Mouse (Mus musculus) limb, embryonic 13.5 days (tissue): ENCODE data around the gene Ccdc69. TPM values are rescaled to one million over a fixed set of nuclear protein-coding genes. Genes with fewer than 3 reads are reported as not detected.

Experiments
- ATAC-seq: fragments of 200-750 bp; cut with Nextera tagmentation; 2 replicates; pipeline ENCODE4 v1.8.0; 2017; ENCODE audit warnings: low read depth, moderate number of reproducible peaks, moderate TSS enrichment; ENCODE audit not compliant: low FRiP score
- H3K27ac ChIP-seq: fragments of 300-500 bp; sonication (generic); 2 replicates; pipeline ENCODE4 v1.5.1; 2015; ENCODE audit warnings: inconsistent platforms, mild to moderate bottlenecking, moderate library complexity
- H3K27me3 ChIP-seq: fragments of 300-500 bp; sonication (generic); 2 replicates; pipeline ENCODE4 v1.6.1; 2015; ENCODE audit warnings: mild to moderate bottlenecking, inconsistent platforms
- H3K36me3 ChIP-seq: fragments of 300-500 bp; sonication (generic); 2 replicates; pipeline ENCODE4 v1.6.1; 2015; ENCODE audit warnings: inconsistent platforms, mild to moderate bottlenecking, moderate library complexity
- H3K4me1 ChIP-seq: fragments of 300-500 bp; sonication (generic); 2 replicates; pipeline ENCODE4 v1.6.1; 2015; ENCODE audit warnings: inconsistent platforms
- H3K4me2 ChIP-seq: fragments of 300-500 bp; sonication (generic); replicated peaks from 2 replicates; pipeline ENCODE4 v1.6.1; 2015; ENCODE audit warnings: inconsistent platforms, mild to moderate bottlenecking, moderate library complexity
- H3K4me3 ChIP-seq: fragments of 300-500 bp; sonication (generic); 2 replicates; pipeline ENCODE4 v1.5.1; 2015; ENCODE audit warnings: moderate library complexity, mild to moderate bottlenecking, inconsistent platforms
- H3K9ac ChIP-seq: fragments of 300-500 bp; sonication (generic); 2 replicates; pipeline ENCODE4 v1.6.1; 2015; ENCODE audit warnings: mild to moderate bottlenecking, inconsistent platforms
- H3K9me3 ChIP-seq: fragments of 300-500 bp; sonication (generic); 2 replicates; pipeline ENCODE4 v1.6.1; 2016; ENCODE audit warnings: inconsistent platforms
- WGBS: fragments of 180-500 bp; shearing (Covaris S2); methylation state at CpG from one replicate; pipeline ENCODE4 v1.1.7; 2015; 5-methylcytosine and 5-hydroxymethylcytosine counted together
- polyA plus RNA-seq: library from polyadenylated mRNA; unstranded; fragments of >200 nt; fragmentation: Nextera tagmentation; extraction: Ambion mirVana; gene quantifications from 2 replicates; pipeline ENCODE4 v1.2.1, GENCODE M21; 2015

The Ccdc69 gene
- polyA plus RNA-seq, 1 experiment from 2014 or later, result 0.90 TPM

DNA sequence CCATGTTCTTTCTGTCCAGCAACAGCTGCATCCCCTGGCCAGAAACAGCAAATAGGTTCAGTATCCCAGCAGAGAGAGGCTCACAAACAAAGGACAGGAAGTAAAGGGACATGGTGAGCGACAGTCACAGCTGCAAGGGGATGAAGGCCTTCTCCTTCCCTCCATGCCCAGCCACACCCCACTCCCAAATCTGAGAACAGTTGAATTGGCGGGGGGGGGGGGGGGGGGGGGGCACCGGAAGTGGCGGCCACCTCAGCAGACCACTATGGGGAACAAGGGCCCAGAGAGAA lies 46.0 kb downstream of the Ccdc69 start:
- peak overlapping the region; percentile 82 for H3K4me3 ChIP-seq
- peaks cover 56% of the 10 kb centered on the region for H3K4me1 ChIP-seq
- H3K9ac ChIP-seq, result peak overlapping the region; percentile 89
- H3K4me2 ChIP-seq, result peak overlapping the region; percentile 94
- peak; percentile 39 for ATAC-seq
- WGBS, result 18% methylated on average over 1 of the region's 4 CpGs
- H3K27me3 ChIP-seq, result 0 out of 2 replicates have a peak, but pooled peaks cover 9% of the 10 kb centered on the region
- H3K9me3 ChIP-seq, result no peaks in the 10 kb centered on the region
- peak overlapping the region; percentile 81; the same call in 1 of the 2 replicates for H3K27ac ChIP-seq
- H3K36me3 ChIP-seq, result peaks cover 10% of the 10 kb centered on the region

DNA sequence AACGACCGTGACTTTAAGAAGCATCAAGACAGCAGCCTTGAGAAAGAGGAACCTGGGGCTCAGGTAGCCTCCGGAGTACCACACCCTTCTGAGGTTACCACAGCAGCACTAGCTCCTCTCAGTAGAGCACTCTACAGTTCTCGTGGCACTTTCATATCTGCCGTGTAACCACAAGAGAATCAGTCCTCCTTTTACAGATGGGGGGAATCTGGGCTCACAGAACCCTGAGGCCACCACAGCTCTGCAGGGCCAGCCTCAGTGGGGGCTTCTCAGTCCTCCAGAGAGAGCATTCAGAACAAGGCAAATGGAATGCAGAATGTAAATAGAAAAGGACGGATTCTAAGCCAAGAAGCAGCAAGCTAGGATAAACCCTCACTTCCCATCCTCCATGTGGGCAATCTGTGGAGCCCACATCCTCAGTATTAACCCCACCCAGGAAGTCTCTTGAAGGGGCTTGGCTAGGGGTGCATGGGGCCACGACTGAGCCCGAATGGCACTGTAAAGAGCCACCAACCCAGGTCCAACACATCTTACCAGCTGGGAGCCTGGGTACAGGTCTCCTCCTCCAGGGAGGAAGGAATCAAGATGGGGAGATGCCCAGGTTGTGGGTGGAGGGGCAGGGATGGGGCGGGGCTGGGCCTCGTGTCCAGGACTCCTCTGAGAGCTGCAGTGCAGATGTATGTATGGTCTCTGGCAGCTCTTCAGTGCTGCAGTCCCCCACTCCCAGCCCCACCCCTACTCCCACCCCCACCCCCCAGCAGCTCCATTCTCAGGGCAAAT lies 46.5 kb downstream of the Ccdc69 start:
- H3K4me3 ChIP-seq, result peak overlapping the region; percentile 82
- ATAC-seq, result peak; percentile 54
- H3K27me3 ChIP-seq, result 0 out of 2 replicates have a peak, but pooled peaks cover 9% of the 10 kb centered on the region
- no peaks in the 10 kb centered on the region for H3K9me3 ChIP-seq
- H3K9ac ChIP-seq, result peak overlapping the region; percentile 89
- peaks cover 62% of the 10 kb centered on the region for H3K4me1 ChIP-seq
- peaks cover 15% of the 10 kb centered on the region for H3K36me3 ChIP-seq
- peak overlapping the region; percentile 94 for H3K4me2 ChIP-seq
- H3K27ac ChIP-seq, result peak overlapping the region; percentile 81
- WGBS, result 51% methylated on average over 10 of the region's 10 CpGs

DNA sequence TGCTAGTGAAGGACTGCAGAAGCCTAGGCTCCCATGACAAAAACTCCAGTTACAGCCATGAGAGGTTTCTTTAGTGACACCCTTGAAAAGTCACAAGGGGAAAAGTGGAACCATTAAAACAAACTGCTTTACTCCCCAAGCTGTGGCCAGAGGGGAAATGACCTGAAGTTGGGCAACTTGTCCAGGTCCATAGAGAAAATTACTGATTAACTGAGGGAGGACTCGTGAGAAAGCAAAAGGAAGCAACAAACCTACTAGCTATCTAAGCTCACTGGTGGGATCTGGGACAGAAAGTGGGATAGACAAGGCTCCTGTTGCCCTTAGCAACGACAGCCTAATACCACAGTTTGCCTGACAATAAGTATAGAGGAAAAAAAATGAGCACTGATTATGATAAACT lies 49.4 kb downstream of the Ccdc69 start:
- 66% methylated on average over 2 of the region's 2 CpGs for WGBS
- Histone ChIP-seq H3K27me3 (no peaks in the 10 kb centered on the region), H3K4me3 (no peak overlapping the region), H3K9me3 (no peaks in the 10 kb centered on the region), H3K27ac (peak overlapping the region; percentile 65; the same call in 1 of the 2 replicates), H3K9ac (no peak overlapping the region), H3K4me1 (peaks cover 85% of the 10 kb centered on the region), H3K36me3 (peaks cover 25% of the 10 kb centered on the region), H3K4me2 (no peak overlapping the region)
- ATAC-seq, result no peak

DNA sequence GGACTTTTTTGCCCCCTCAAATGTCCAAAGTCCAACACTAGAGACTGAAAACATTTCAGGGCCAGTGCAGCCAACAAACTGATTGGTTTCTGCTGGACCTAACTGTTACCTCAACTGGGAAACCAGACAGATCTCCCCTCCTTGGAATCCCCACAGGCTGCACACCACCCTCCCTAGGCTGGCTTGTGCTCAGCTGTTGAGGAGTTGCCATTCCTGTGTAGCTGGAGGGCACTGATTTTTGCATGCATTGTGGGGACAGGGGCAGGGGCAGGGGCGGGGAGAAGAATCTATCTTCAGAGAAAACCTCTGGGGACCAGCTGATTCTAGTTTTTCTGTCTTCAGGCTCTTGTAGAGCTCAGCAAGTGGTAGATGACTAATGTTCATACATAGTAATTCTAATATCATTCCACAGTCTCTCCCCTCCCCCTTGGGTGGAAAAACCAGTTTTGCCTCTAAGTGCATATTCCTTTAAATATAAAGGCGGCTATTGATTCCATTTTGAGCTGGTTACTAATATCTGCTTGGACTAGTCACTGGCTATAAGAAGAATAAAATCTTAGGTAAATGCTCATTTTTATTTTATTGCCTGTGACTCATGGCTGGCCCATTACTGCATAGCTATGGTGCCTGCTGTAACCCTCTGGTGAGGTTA lies 50.6 kb downstream of the Ccdc69 start:
- Histone ChIP-seq H3K4me2 (peak overlapping the region; percentile 19; the same call in 1 of the 2 replicates), H3K27me3 (no peaks in the 10 kb centered on the region), H3K4me1 (peaks cover 91% of the 10 kb centered on the region), H3K9ac (no peak overlapping the region), H3K9me3 (no peaks in the 10 kb centered on the region), H3K4me3 (no peak overlapping the region), H3K27ac (peak overlapping the region; percentile 72; the same call in 1 of the 2 replicates), H3K36me3 (peaks cover 25% of the 10 kb centered on the region)
- 72% methylated on average over 2 of the region's 2 CpGs for WGBS
- ATAC-seq, result no peak

DNA sequence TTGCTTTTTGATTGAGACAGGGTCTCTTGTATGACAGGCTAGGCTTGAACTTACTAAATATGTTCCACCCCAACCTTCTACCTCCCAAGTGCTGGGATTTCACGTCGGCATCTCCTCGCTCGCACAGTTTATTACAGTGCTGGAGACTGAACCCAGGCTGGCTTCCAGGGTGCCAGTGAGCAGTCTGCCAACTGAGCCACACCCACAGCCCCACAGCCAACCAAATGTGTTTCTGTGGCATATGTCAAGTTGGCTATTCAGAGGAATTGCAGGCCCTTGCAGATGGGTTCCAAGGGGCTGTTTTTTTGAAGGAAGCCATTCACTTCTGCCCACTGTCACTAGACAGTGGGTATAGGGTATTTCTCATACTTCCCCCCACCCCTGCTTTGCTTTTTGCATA lies 52.0 kb downstream of the Ccdc69 start:
- Histone ChIP-seq H3K27ac (no peak overlapping the region), H3K4me3 (no peak overlapping the region), H3K9ac (no peak overlapping the region), H3K27me3 (no peaks in the 10 kb centered on the region), H3K9me3 (no peaks in the 10 kb centered on the region), H3K4me2 (no peak overlapping the region), H3K36me3 (peaks cover 31% of the 10 kb centered on the region), H3K4me1 (peaks cover 88% of the 10 kb centered on the region)
- no peak for ATAC-seq
- WGBS, result 74% methylated on average over 4 of the region's 4 CpGs

DNA sequence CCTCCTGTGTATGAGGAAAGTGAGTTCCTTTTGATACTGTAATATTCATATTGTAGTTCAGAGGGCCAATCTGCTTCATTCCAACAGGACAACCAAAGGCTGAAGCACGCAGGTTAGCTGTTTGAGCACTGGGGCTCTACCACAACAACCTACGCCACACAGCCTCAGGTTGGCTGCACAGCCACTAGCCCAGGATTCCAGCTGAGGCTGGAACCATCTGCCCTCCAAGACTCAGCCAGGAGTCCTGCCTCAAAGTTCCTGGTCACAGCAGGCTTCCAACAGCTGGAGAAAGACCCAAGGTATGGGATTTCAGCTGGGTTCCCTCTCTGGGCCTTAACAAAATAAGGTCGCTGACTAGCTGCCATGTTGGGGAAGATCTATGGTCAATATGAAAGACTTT lies 54.3 kb downstream of the Ccdc69 start:
- H3K9me3 ChIP-seq, result no peaks in the 10 kb centered on the region
- H3K4me2 ChIP-seq, result peak overlapping the region; percentile 57
- H3K27me3 ChIP-seq, result no peaks in the 10 kb centered on the region
- H3K9ac ChIP-seq, result peak overlapping the region; percentile 8; the same call in 1 of the 2 replicates
- WGBS, result 50% methylated on average over 3 of the region's 3 CpGs
- peaks cover 45% of the 10 kb centered on the region for H3K36me3 ChIP-seq
- peak overlapping the region; percentile 97 for H3K27ac ChIP-seq
- H3K4me3 ChIP-seq, result peak overlapping the region; percentile 23; the same call in 1 of the 2 replicates
- peaks cover 81% of the 10 kb centered on the region for H3K4me1 ChIP-seq
- peak; percentile 42; the same call in 1 of the 2 replicates for ATAC-seq

DNA sequence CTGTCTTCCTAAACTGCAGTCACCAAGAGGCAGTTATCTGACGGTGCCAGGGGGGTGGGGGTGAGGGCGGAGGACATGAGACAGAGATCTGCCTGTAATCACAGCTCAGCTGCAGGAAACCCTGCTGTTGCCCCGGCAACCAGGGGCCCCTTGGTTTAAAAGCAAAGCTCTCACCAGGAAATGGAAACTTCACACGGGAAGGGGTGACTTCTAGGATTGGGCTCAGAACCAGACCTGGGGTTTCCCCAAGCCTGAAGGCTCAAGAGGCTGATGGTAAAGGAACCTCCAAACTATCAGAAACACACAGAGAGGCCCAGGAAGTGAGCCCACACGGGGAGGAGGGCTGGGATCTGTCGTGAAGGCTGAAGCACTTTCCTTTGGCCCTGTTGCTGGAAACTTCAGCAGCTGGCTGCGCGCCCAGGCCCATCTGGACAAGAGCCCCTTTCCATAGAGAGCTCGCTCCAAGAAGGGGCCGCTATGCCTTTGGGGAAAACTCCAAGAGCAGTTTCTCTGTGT lies 54.8 kb downstream of the Ccdc69 start:
- Histone ChIP-seq H3K4me2 (peak overlapping the region; percentile 57), H3K36me3 (peaks cover 49% of the 10 kb centered on the region), H3K4me3 (peak overlapping the region; percentile 23), H3K27me3 (no peaks in the 10 kb centered on the region), H3K4me1 (peaks cover 78% of the 10 kb centered on the region), H3K27ac (peak overlapping the region; percentile 97), H3K9me3 (no peaks in the 10 kb centered on the region), H3K9ac (peak overlapping the region; percentile 8)
- ATAC-seq, result peak; percentile 88
- 3% methylated on average over 10 of the region's 10 CpGs for WGBS

- ATAC-seq, result no peak
- no peaks in the 10 kb centered on the region for H3K9me3 ChIP-seq
- peak overlapping the region; percentile 57 for H3K4me2 ChIP-seq
- 0 out of 2 replicates have a peak overlapping the region, but pooled peaks have one; percentile 8 for H3K9ac ChIP-seq
- peak overlapping the region; percentile 23; the same call in 1 of the 2 replicates for H3K4me3 ChIP-seq
- WGBS, result 52% methylated on average over 5 of the region's 5 CpGs
- peak overlapping the region; percentile 97 for H3K27ac ChIP-seq
- H3K27me3 ChIP-seq, result no peaks in the 10 kb centered on the region
- H3K36me3 ChIP-seq, result peaks cover 55% of the 10 kb centered on the region
- peaks cover 73% of the 10 kb centered on the region for H3K4me1 ChIP-seq
Measured at GRCm38 (mm10) chr11:55022508-55022907, 55.4 kb downstream of the Ccdc69 start.

DNA sequence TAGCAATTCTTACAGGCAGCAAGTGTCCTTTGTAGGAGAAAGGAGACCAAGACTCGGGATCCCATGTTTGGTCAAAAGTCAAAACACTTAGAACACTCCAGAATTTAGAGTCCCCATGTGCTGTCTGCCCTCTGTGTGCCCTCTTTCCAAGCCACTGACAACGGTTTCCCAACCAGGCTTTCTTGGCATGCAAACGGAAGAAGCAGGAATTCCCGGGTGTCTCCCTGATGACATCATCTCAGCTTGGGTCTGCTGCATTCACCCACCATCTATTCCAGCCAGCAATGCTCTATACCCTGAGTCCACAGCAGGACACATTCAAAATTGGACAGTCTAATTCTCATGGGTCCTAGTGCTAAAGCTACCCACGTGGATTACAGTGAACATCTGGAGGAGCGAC lies 56.1 kb downstream of the Ccdc69 start:
- ATAC-seq, result no peak
- Histone ChIP-seq H3K9ac (no peak overlapping the region), H3K36me3 (peaks cover 59% of the 10 kb centered on the region), H3K9me3 (no peaks in the 10 kb centered on the region), H3K27ac (peak overlapping the region; percentile 97), H3K4me1 (peaks cover 66% of the 10 kb centered on the region), H3K4me3 (no peak overlapping the region), H3K4me2 (no peak overlapping the region), H3K27me3 (no peaks in the 10 kb centered on the region)
- 52% methylated on average over 6 of the region's 6 CpGs for WGBS

DNA sequence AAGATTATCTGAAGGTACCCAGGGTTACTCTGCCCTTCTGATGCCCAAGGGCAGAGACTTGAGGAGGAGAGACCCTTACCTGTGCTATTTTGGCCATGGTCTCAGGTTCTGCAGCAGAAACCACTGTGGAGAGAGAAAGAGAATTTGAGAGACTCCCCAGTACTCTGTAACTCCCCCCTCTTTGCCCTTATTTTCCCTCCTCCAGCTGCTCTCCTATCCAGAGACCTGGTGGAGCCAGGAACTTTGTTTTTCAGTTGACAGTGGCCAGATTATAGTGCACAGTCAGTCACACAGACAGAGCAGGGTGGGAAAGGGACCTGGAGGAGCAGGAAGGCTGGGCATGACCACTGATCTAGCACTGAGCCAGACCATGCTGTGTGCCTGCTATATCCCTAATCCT lies 56.5 kb downstream of the Ccdc69 start:
- H3K27me3 ChIP-seq, result no peaks in the 10 kb centered on the region
- H3K9me3 ChIP-seq, result no peaks in the 10 kb centered on the region
- H3K4me2 ChIP-seq, result no peak overlapping the region
- H3K4me1 ChIP-seq, result peaks cover 62% of the 10 kb centered on the region
- no peak overlapping the region for H3K9ac ChIP-seq
- no peak for ATAC-seq
- H3K27ac ChIP-seq, result peak overlapping the region; percentile 97; the same call in 1 of the 2 replicates
- H3K36me3 ChIP-seq, result peaks cover 58% of the 10 kb centered on the region
- no peak overlapping the region for H3K4me3 ChIP-seq

GRCm38 (mm10) chr11:55019711-55020110 lies 58.2 kb downstream of the Ccdc69 start:
- Histone ChIP-seq H3K27me3 (no peaks in the 10 kb centered on the region), H3K4me1 (peaks cover 46% of the 10 kb centered on the region), H3K4me2 (no peak overlapping the region), H3K9me3 (no peaks in the 10 kb centered on the region), H3K4me3 (no peak overlapping the region), H3K27ac (no peak overlapping the region), H3K36me3 (peaks cover 63% of the 10 kb centered on the region), H3K9ac (no peak overlapping the region)
- 86% methylated on average over 2 of the region's 2 CpGs for WGBS
- no peak for ATAC-seq

DNA sequence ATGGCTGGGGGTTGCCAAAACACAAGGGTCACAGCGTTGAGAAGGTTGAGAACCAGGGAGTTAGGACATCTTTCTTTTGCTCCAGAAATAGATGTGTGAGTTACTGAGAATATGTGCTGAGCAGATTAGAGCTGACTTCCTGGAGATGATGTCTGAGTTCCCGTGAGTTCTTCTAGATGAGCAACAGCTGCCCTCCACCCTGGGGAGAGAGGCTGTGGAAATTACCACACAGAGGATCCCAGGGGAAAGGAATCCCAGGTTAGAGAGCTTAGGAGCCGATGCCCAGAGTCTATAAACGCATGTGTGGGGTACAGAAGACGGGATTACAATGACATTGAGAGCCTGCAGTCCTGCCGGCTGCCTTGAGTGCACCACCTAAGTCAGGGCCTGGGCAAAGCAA lies 59.9 kb downstream of the Ccdc69 start:
- WGBS, result 63% methylated on average over 6 of the region's 6 CpGs
- H3K9ac ChIP-seq, result no peak overlapping the region
- no peak for ATAC-seq
- H3K4me3 ChIP-seq, result no peak overlapping the region
- H3K4me1 ChIP-seq, result peaks cover 29% of the 10 kb centered on the region
- no peak overlapping the region for H3K4me2 ChIP-seq
- no peaks in the 10 kb centered on the region for H3K27me3 ChIP-seq
- peaks cover 79% of the 10 kb centered on the region for H3K36me3 ChIP-seq
- H3K9me3 ChIP-seq, result no peaks in the 10 kb centered on the region
- no peak overlapping the region for H3K27ac ChIP-seq
